Mouse (Mus musculus): ENCODE data around the gene Nos1.

Gene Nos1

GRCm38 (mm10) chr5:117977501-117978158 lies 196.8 kb downstream of the Nos1 start:
- in situ Hi-C loops (cut with MboI; ENCODE audit: low pct_unique_long_range_greater_than_20kb in 1 of 2, low sequenced_read_pairs in 2 of 2, unreplicated experiment in 1 of 2): no loop called here

GRCm38 (mm10) chr5:117978159-117978697 lies 197.4 kb downstream of the Nos1 start:
- in situ Hi-C loops (cut with MboI; ENCODE audit: low pct_unique_long_range_greater_than_20kb in 1 of 2, low sequenced_read_pairs in 2 of 2, unreplicated experiment in 1 of 2): no loop called here

- in situ Hi-C loops (cut with MboI; ENCODE audit: low pct_unique_long_range_greater_than_20kb in 1 of 2, low sequenced_read_pairs in 2 of 2, unreplicated experiment in 1 of 2): no loop called here
Observed at GRCm38 (mm10) chr5:117979082-117979481, 198.2 kb downstream of the Nos1 start.

GRCm38 (mm10) chr5:117980921-117981320 lies 200.1 kb downstream of the Nos1 start:
- in situ Hi-C loops (cut with MboI; ENCODE audit: low pct_unique_long_range_greater_than_20kb in 1 of 2, low sequenced_read_pairs in 2 of 2, unreplicated experiment in 1 of 2): no loop called here

- in situ Hi-C loops (cut with MboI; ENCODE audit: low pct_unique_long_range_greater_than_20kb in 1 of 2, low sequenced_read_pairs in 2 of 2, unreplicated experiment in 1 of 2): no loop called here
Observed at GRCm38 (mm10) chr5:117981943-117982342, 201.1 kb downstream of the Nos1 start.

- in situ Hi-C loops (cut with MboI; ENCODE audit: low pct_unique_long_range_greater_than_20kb in 1 of 2, low sequenced_read_pairs in 2 of 2, unreplicated experiment in 1 of 2): no loop called here
Observed at GRCm38 (mm10) chr5:117986327-117986726, 205.5 kb downstream of the Nos1 start.

- in situ Hi-C loops (cut with MboI; ENCODE audit: low pct_unique_long_range_greater_than_20kb in 1 of 2, low sequenced_read_pairs in 2 of 2, unreplicated experiment in 1 of 2): no loop called here
Observed at GRCm38 (mm10) chr5:117987891-117988290, 207.1 kb downstream of the Nos1 start.

GRCm38 (mm10) chr5:117988367-117988766 lies 207.5 kb downstream of the Nos1 start:
- in situ Hi-C loops (cut with MboI; ENCODE audit: low pct_unique_long_range_greater_than_20kb in 1 of 2, low sequenced_read_pairs in 2 of 2, unreplicated experiment in 1 of 2): no loop called here

GRCm38 (mm10) chr5:117989773-117990172 lies 208.9 kb downstream of the Nos1 start:
- in situ Hi-C loops (cut with MboI; ENCODE audit: low pct_unique_long_range_greater_than_20kb in 1 of 2, low sequenced_read_pairs in 2 of 2, unreplicated experiment in 1 of 2): no loop called here

- in situ Hi-C loops (cut with MboI; ENCODE audit: low pct_unique_long_range_greater_than_20kb in 1 of 2, low sequenced_read_pairs in 2 of 2, unreplicated experiment in 1 of 2): no loop called here
Observed at GRCm38 (mm10) chr5:117990957-117991356, 210.1 kb downstream of the Nos1 start.

GRCm38 (mm10) chr5:117993550-117993949 lies 212.7 kb downstream of the Nos1 start:
- in situ Hi-C loops (cut with MboI; ENCODE audit: low pct_unique_long_range_greater_than_20kb in 1 of 2, low sequenced_read_pairs in 2 of 2, unreplicated experiment in 1 of 2): no loop called here

GRCm38 (mm10) chr5:117995372-117995901 lies 214.6 kb downstream of the Nos1 start:
- in situ Hi-C loops (cut with MboI; ENCODE audit: low pct_unique_long_range_greater_than_20kb in 1 of 2, low sequenced_read_pairs in 2 of 2, unreplicated experiment in 1 of 2): no loop called here

- in situ Hi-C loops (cut with MboI; ENCODE audit: low pct_unique_long_range_greater_than_20kb in 1 of 2, low sequenced_read_pairs in 2 of 2, unreplicated experiment in 1 of 2): no loop called here
Observed at GRCm38 (mm10) chr5:117995911-117996310, 215.1 kb downstream of the Nos1 start.

GRCm38 (mm10) chr5:117996581-117996980 lies 215.7 kb downstream of the Nos1 start:
- in situ Hi-C loops (cut with MboI; ENCODE audit: low pct_unique_long_range_greater_than_20kb in 1 of 2, low sequenced_read_pairs in 2 of 2, unreplicated experiment in 1 of 2): no loop called here

GRCm38 (mm10) chr5:117997434-117997970 lies 216.7 kb downstream of the Nos1 start:
- in situ Hi-C loops (cut with MboI; ENCODE audit: low pct_unique_long_range_greater_than_20kb in 1 of 2, low sequenced_read_pairs in 2 of 2, unreplicated experiment in 1 of 2): no loop called here

- in situ Hi-C loops (cut with MboI; ENCODE audit: low pct_unique_long_range_greater_than_20kb in 1 of 2, low sequenced_read_pairs in 2 of 2, unreplicated experiment in 1 of 2): no loop called here
Observed at GRCm38 (mm10) chr5:117999061-117999460, 218.2 kb downstream of the Nos1 start.

GRCm38 (mm10) chr5:117999584-117999983 lies 218.8 kb downstream of the Nos1 start:
- in situ Hi-C loops (cut with MboI; ENCODE audit: low pct_unique_long_range_greater_than_20kb in 1 of 2, low sequenced_read_pairs in 2 of 2, unreplicated experiment in 1 of 2): no loop called here

- in situ Hi-C loops (cut with MboI; ENCODE audit: low pct_unique_long_range_greater_than_20kb in 1 of 2, low sequenced_read_pairs in 2 of 2, unreplicated experiment in 1 of 2): no loop called here
Observed at GRCm38 (mm10) chr5:118002059-118002458, 221.2 kb downstream of the Nos1 start.

GRCm38 (mm10) chr5:118004619-118005018 lies 223.8 kb downstream of the Nos1 start:
- in situ Hi-C loops (cut with MboI; ENCODE audit: low pct_unique_long_range_greater_than_20kb in 1 of 2, low sequenced_read_pairs in 2 of 2, unreplicated experiment in 1 of 2): no loop called here

GRCm38 (mm10) chr5:118005728-118006127 lies 224.9 kb downstream of the Nos1 start:
- in situ Hi-C loops (cut with MboI; ENCODE audit: low pct_unique_long_range_greater_than_20kb in 1 of 2, low sequenced_read_pairs in 2 of 2, unreplicated experiment in 1 of 2): no loop called here

Measured in mouse embryonic stem cell (cell line).